Mouse (Mus musculus): ENCODE measurements around the gene Stpg2. TPM values are rescaled to one million over a fixed set of nuclear protein-coding genes. Genes with fewer than 3 reads are reported as not detected.

The Stpg2 gene
- total RNA-seq, 2 experiments from 2014 or later = not detected

Other genes with a start within 250 kb of the Stpg2 start
- 10 to 100 TPM; 26.6 to 26.8 TPM for gene Rap1gds1, start 130.5 kb upstream of the Stpg2 start, total RNA-seq (2021)

Measured in heart, adult 18-20 months (tissue).